Mouse (Mus musculus) limb, embryonic 11.5 days (tissue): ENCODE measurements around the gene Lrrc51. TPM values are rescaled to one million over a fixed set of nuclear protein-coding genes. Genes with fewer than 3 reads are reported as not detected.
"Not testable (repeated sequence)": the region's sequence is repeated elsewhere in the genome, so short reads cannot be mapped to it uniquely, and the experiment has no call there.

ENCODE experiments used
- ATAC-seq: fragments of 200-750 bp; cut with Nextera tagmentation; 2 replicates; pipeline ENCODE4 v1.8.0; 2017; ENCODE audit warnings: low read depth; ENCODE audit not compliant: insufficient number of reproducible peaks, low FRiP score, low TSS enrichment
- DNase-seq: peaks from one replicate; pipeline ENCODE4 v3.0.0-alpha.2; 2015; ENCODE audit warnings: low spot score
- H3K27ac ChIP-seq: fragments of 300-500 bp; sonication (generic); replicated peaks from 2 replicates; pipeline ENCODE4 v1.5.1; 2014; ENCODE audit warnings: low read depth, mild to moderate bottlenecking, low read length
- H3K27me3 ChIP-seq: fragments of 300-500 bp; sonication (generic); 2 replicates; pipeline ENCODE4 v1.6.1; 2014; ENCODE audit warnings: mild to moderate bottlenecking, low read length, mixed read lengths; ENCODE audit not compliant: control insufficient read depth, insufficient read depth
- H3K36me3 ChIP-seq: fragments of 300-500 bp; sonication (generic); 2 replicates; pipeline ENCODE4 v1.6.1; 2014; ENCODE audit warnings: mild to moderate bottlenecking, low read length, moderate library complexity, mixed read lengths; ENCODE audit not compliant: control insufficient read depth, insufficient read depth
- H3K4me1 ChIP-seq: fragments of 300-500 bp; sonication (generic); 2 replicates; pipeline ENCODE4 v1.6.1; 2014; ENCODE audit warnings: low read length, mixed read lengths; ENCODE audit not compliant: control insufficient read depth, insufficient read depth
- H3K4me2 ChIP-seq: fragments of 300-500 bp; sonication (generic); 2 replicates; pipeline ENCODE4 v1.6.1; 2014; ENCODE audit warnings: low read depth, mild to moderate bottlenecking, moderate library complexity; ENCODE audit not compliant: severe bottlenecking
- H3K4me3 ChIP-seq: fragments of 300-500 bp; sonication (generic); 2 replicates; pipeline ENCODE4 v1.5.1; 2014; ENCODE audit warnings: low read depth, low read length
- H3K9ac ChIP-seq: fragments of 300-500 bp; sonication (generic); 2 replicates; pipeline ENCODE4 v1.6.1; 2014; ENCODE audit warnings: mild to moderate bottlenecking, low read length
- H3K9me3 ChIP-seq: fragments of 300-500 bp; sonication (generic); 2 replicates; pipeline ENCODE4 v1.6.1; 2016; ENCODE audit warnings: low read length; ENCODE audit not compliant: control insufficient read depth
- WGBS: fragments of 180-500 bp; shearing (Covaris S2); extraction: QIAGEN DNeasy Blood & Tissue Kit; methylation state at CpG from one replicate; pipeline ENCODE4 v1.1.7; 2014; 5-methylcytosine and 5-hydroxymethylcytosine counted together
- polyA plus RNA-seq: library from polyadenylated mRNA; unstranded; fragments of >200 nt; fragmentation: Nextera tagmentation; extraction: Ambion mirVana; gene quantifications from 2 replicates; pipeline ENCODE4 v1.2.1, GENCODE M21; 2014

Gene Lrrc51
- polyA plus RNA-seq, 1 experiment from 2014 or later = 13.2 TPM

GRCm38 (mm10) chr7:101955276-101955675, 21.6 kb upstream of the Lrrc51 start:
- ATAC-seq (no peak), DNase-seq (no peak)
- H3K4me1 ChIP-seq = no peaks in the 10 kb centered on the region
- no peak overlapping the region for H3K4me2 ChIP-seq
- H3K4me3 ChIP-seq = no peak overlapping the region
- H3K9me3 ChIP-seq = no peaks in the 10 kb centered on the region
- no peaks in the 10 kb centered on the region for H3K36me3 ChIP-seq
- no peak overlapping the region for H3K27ac ChIP-seq
- 89% methylated on average over 2 of the region's 2 CpGs for WGBS
- no peaks in the 10 kb centered on the region for H3K27me3 ChIP-seq
- H3K9ac ChIP-seq = no peak overlapping the region

- 95% methylated on average over 2 of the region's 2 CpGs for WGBS
- Histone ChIP-seq H3K27ac (no peak overlapping the region), H3K27me3 (no peaks in the 10 kb centered on the region), H3K4me2 (no peak overlapping the region), H3K9me3 (no peaks in the 10 kb centered on the region), H3K4me1 (no peaks in the 10 kb centered on the region), H3K9ac (no peak overlapping the region), H3K4me3 (no peak overlapping the region), H3K36me3 (no peaks in the 10 kb centered on the region)
- ATAC-seq (no peak), DNase-seq (no peak)
These were observed 20.5 kb upstream of the Lrrc51 start for GRCm38 (mm10) chr7:101954163-101954562.

GRCm38 (mm10) chr7:101952098-101952497, 18.4 kb upstream of the Lrrc51 start:
- WGBS = 65% methylated on average over 2 of the region's 2 CpGs
- H3K9ac ChIP-seq = no peak overlapping the region
- H3K4me3 ChIP-seq = no peak overlapping the region
- no peak overlapping the region for H3K27ac ChIP-seq
- no peaks in the 10 kb centered on the region for H3K36me3 ChIP-seq
- ATAC-seq (no peak), DNase-seq (no peak)
- no peaks in the 10 kb centered on the region for H3K4me1 ChIP-seq
- no peaks in the 10 kb centered on the region for H3K27me3 ChIP-seq
- no peaks in the 10 kb centered on the region for H3K9me3 ChIP-seq
- no peak overlapping the region for H3K4me2 ChIP-seq

- Histone ChIP-seq H3K4me3 (no peak overlapping the region), H3K36me3 (no peaks in the 10 kb centered on the region), H3K4me2 (no peak overlapping the region), H3K4me1 (no peaks in the 10 kb centered on the region), H3K27me3 (no peaks in the 10 kb centered on the region), H3K9me3 (no peaks in the 10 kb centered on the region), H3K9ac (no peak overlapping the region), H3K27ac (no peak overlapping the region)
- ATAC-seq = no peak
- no peak for DNase-seq
- WGBS = 85% methylated on average over 1 of the region's 1 CpGs
These were observed 18.0 kb upstream of the Lrrc51 start for GRCm38 (mm10) chr7:101951648-101952047.

GRCm38 (mm10) chr7:101949008-101949407, 15.3 kb upstream of the Lrrc51 start:
- ATAC-seq, H3K4me2 ChIP-seq, H3K4me1 ChIP-seq, H3K9ac ChIP-seq, H3K9me3 ChIP-seq, H3K4me3 ChIP-seq, H3K27me3 ChIP-seq, H3K27ac ChIP-seq, H3K36me3 ChIP-seq, DNase-seq: not testable (repeated sequence)
- 92% methylated on average over 5 of the region's 5 CpGs for WGBS

- Histone ChIP-seq H3K27me3 (no peaks in the 10 kb centered on the region), H3K4me1 (no peaks in the 10 kb centered on the region; the same call in 1 of the 2 replicates), H3K9me3 (no peaks in the 10 kb centered on the region), H3K4me3 (no peak overlapping the region), H3K4me2 (no peak overlapping the region), H3K36me3 (peaks cover 2% of the 10 kb centered on the region; the same call in 1 of the 2 replicates), H3K9ac (no peak overlapping the region), H3K27ac (no peak overlapping the region)
- ATAC-seq (no peak), DNase-seq (no peak)
- 95% methylated on average over 4 of the region's 4 CpGs for WGBS
These were observed 6.1 kb upstream of the Lrrc51 start for GRCm38 (mm10) chr7:101939758-101940157.

GRCm38 (mm10) chr7:101938348-101938747, 4.7 kb upstream of the Lrrc51 start:
- no peak for ATAC-seq
- Histone ChIP-seq H3K27me3 (no peaks in the 10 kb centered on the region), H3K4me3 (no peak overlapping the region), H3K9me3 (no peaks in the 10 kb centered on the region), H3K36me3 (peaks cover 2% of the 10 kb centered on the region; the same call in 1 of the 2 replicates), H3K27ac (no peak overlapping the region), H3K4me2 (no peak overlapping the region), H3K4me1 (no peaks in the 10 kb centered on the region; the same call in 1 of the 2 replicates), H3K9ac (no peak overlapping the region)
- 74% methylated on average over 2 of the region's 2 CpGs for WGBS
- no peak for DNase-seq

GRCm38 (mm10) chr7:101937569-101937968, 3.9 kb upstream of the Lrrc51 start:
- H3K27ac ChIP-seq = no peak overlapping the region
- H3K27me3 ChIP-seq = no peaks in the 10 kb centered on the region
- H3K36me3 ChIP-seq = peaks cover 2% of the 10 kb centered on the region; the same call in 1 of the 2 replicates
- no peaks in the 10 kb centered on the region for H3K9me3 ChIP-seq
- H3K4me2 ChIP-seq = no peak overlapping the region
- ATAC-seq (no peak), DNase-seq (no peak)
- H3K4me3 ChIP-seq = no peak overlapping the region
- H3K4me1 ChIP-seq = no peaks in the 10 kb centered on the region; the same call in 1 of the 2 replicates
- 94% methylated on average over 4 of the region's 4 CpGs for WGBS
- H3K9ac ChIP-seq = no peak overlapping the region

- WGBS = 96% methylated on average over 4 of the region's 4 CpGs
- DNase-seq = no peak
- no peak for ATAC-seq
These were observed 3.3 kb upstream of the Lrrc51 start for GRCm38 (mm10) chr7:101936996-101937395.

More at GRCm38 (mm10) chr7:101936996-101937395, 3.3 kb upstream of the Lrrc51 start:
- Histone ChIP-seq H3K9ac (no peak overlapping the region), H3K27ac (no peak overlapping the region), H3K4me3 (no peak overlapping the region), H3K27me3 (no peaks in the 10 kb centered on the region), H3K4me2 (no peak overlapping the region), H3K4me1 (no peaks in the 10 kb centered on the region; the same call in 1 of the 2 replicates), H3K36me3 (peaks cover 2% of the 10 kb centered on the region; the same call in 1 of the 2 replicates), H3K9me3 (no peaks in the 10 kb centered on the region)
